Mouse (Mus musculus) hindbrain, postnatal 0 days (tissue): ENCODE data around the gene Csf2ra. TPM values are rescaled to one million over a fixed set of nuclear protein-coding genes. Genes with fewer than 3 reads are reported as not detected.
A peak's percentile ranks its signal among the peaks of the same experiment; 100 is the strongest.

Source experiments
- ATAC-seq: fragments of 200-750 bp; cut with Nextera tagmentation; 2 replicates; pipeline ENCODE4 v1.8.0; 2017; ENCODE audit warnings: mild to moderate bottlenecking, moderate TSS enrichment, moderate library complexity
- DNase-seq: peaks from one replicate; pipeline ENCODE4 v3.0.0-alpha.2; 2015; ENCODE audit warnings: low spot score
- H3K27ac ChIP-seq: fragments of 300-500 bp; sonication (generic); 2 replicates; pipeline ENCODE4 v1.5.1; 2014; ENCODE audit warnings: mild to moderate bottlenecking
- H3K27me3 ChIP-seq: fragments of 300-500 bp; sonication (generic); 2 replicates; pipeline ENCODE4 v1.6.1; 2014; ENCODE audit warnings: low read length, mixed read lengths; ENCODE audit not compliant: insufficient read depth
- H3K36me3 ChIP-seq: fragments of 300-500 bp; sonication (generic); 2 replicates; pipeline ENCODE4 v1.6.1; 2014; ENCODE audit warnings: low read length, mixed read lengths; ENCODE audit not compliant: insufficient read depth
- H3K4me1 ChIP-seq: fragments of 300-500 bp; sonication (generic); 2 replicates; pipeline ENCODE4 v1.6.1; 2014; ENCODE audit warnings: antibody characterized with exemption, low read length, mixed read lengths; ENCODE audit not compliant: insufficient read depth
- H3K4me2 ChIP-seq: fragments of 300-500 bp; sonication (generic); 2 replicates; pipeline ENCODE4 v1.6.1; 2014; ENCODE audit warnings: low read depth, mild to moderate bottlenecking, low read length, moderate library complexity, mixed read lengths
- H3K4me3 ChIP-seq: fragments of 300-500 bp; sonication (generic); 2 replicates; pipeline ENCODE4 v1.5.1; 2014; ENCODE audit warnings: low read length
- H3K9ac ChIP-seq: fragments of 300-500 bp; sonication (generic); replicated peaks from 2 replicates; pipeline ENCODE4 v1.6.1; 2014; ENCODE audit warnings: mild to moderate bottlenecking, low read length, moderate library complexity, mixed read lengths
- H3K9me3 ChIP-seq: fragments of 300-500 bp; sonication (generic); 2 replicates; pipeline ENCODE4 v1.6.1; 2016; ENCODE audit warnings: low read length, mixed read lengths
- CTCF ChIP-seq: IDR thresholded peaks from 2 replicates; pipeline ENCODE4 v1.5.1; 2016; ENCODE audit warnings: antibody characterized with exemption, control low read depth, low read depth
- WGBS: fragments of 180-500 bp; shearing (Covaris S2); extraction: QIAGEN DNeasy Blood & Tissue Kit; methylation state at CpG from one replicate; pipeline ENCODE4 v1.1.7; 2014; 5-methylcytosine and 5-hydroxymethylcytosine counted together
- polyA plus RNA-seq: library from polyadenylated mRNA; unstranded; fragments of >200 nt; fragmentation: Nextera tagmentation; extraction: Ambion mirVana; gene quantifications from 2 replicates; pipeline ENCODE4 v1.2.1, GENCODE M21; 2015
- total RNA-seq: library from RNA; depleted of rRNA; stranded (reverse); fragments of >200 nt; gene quantifications from 2 replicates; pipeline ENCODE4 v1.2.3, GENCODE M21; 2014

Csf2ra gene
- total and polyA plus RNA-seq, 2 experiments from 2014 or later, result 39.6 to 44.1 TPM

- no peaks in the 10 kb centered on the region for H3K9me3 ChIP-seq
- H3K4me2 ChIP-seq, result no peak overlapping the region
- H3K36me3 ChIP-seq, result no peaks in the 10 kb centered on the region
- WGBS, result 73% methylated on average over 5 of the region's 5 CpGs
- H3K27me3 ChIP-seq, result no peaks in the 10 kb centered on the region
- no peak for ATAC-seq
- H3K4me1 ChIP-seq, result no peaks in the 10 kb centered on the region
- H3K27ac ChIP-seq, result no peak overlapping the region
- no peak overlapping the region for H3K9ac ChIP-seq
- no peak overlapping the region for H3K4me3 ChIP-seq
- no peak for DNase-seq
- no peak for TF ChIP-seq CTCF
Observed at GRCm38 (mm10) chr19:61244721-61245436, 16.6 kb upstream of the Csf2ra start.

DNA sequence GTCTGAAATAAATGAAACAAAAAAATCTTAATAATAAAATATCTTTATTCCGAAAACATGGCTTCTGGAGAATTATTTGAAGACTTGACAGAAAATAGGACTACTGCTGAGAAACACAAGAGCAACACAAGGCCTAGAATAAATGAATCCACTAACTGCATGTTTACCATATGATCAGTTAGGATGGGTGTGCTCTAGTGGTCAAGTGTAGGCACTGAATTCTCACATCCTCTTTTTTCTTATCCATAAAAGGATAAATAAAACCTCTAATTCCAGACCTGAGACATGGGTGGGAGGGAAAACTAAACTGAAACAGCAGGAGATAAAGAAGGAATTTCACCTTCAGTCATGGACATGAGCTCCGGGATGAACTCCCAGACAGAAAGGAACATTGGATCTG, 9.7 kb upstream of the Csf2ra start:
- Histone ChIP-seq H3K36me3 (no peaks in the 10 kb centered on the region), H3K4me2 (no peak overlapping the region), H3K4me3 (no peak overlapping the region), H3K4me1 (no peaks in the 10 kb centered on the region), H3K27me3 (no peaks in the 10 kb centered on the region), H3K27ac (no peak overlapping the region), H3K9ac (no peak overlapping the region), H3K9me3 (no peaks in the 10 kb centered on the region)
- TF ChIP-seq CTCF, result no peak
- 80% methylated on average over 2 of the region's 2 CpGs for WGBS
- no peak for ATAC-seq
- no peak for DNase-seq

GRCm38 (mm10) chr19:61234532-61234931, 6.3 kb upstream of the Csf2ra start:
- H3K4me1 ChIP-seq, result no peaks in the 10 kb centered on the region
- no peaks in the 10 kb centered on the region for H3K36me3 ChIP-seq
- no peak overlapping the region for H3K4me3 ChIP-seq
- WGBS, result 63% methylated on average over 5 of the region's 5 CpGs
- DNase-seq, result no peak
- H3K9me3 ChIP-seq, result no peaks in the 10 kb centered on the region
- H3K27ac ChIP-seq, result no peak overlapping the region
- no peaks in the 10 kb centered on the region for H3K27me3 ChIP-seq
- ATAC-seq, result no peak
- H3K9ac ChIP-seq, result no peak overlapping the region
- TF ChIP-seq CTCF, result no peak
- H3K4me2 ChIP-seq, result no peak overlapping the region

GRCm38 (mm10) chr19:61226928-61227854, 1.0 kb downstream of the Csf2ra start:
- H3K4me2 ChIP-seq, result peak overlapping the region; percentile 56
- H3K27ac ChIP-seq, result peak overlapping the region; percentile 88
- H3K9me3 ChIP-seq, result no peaks in the 10 kb centered on the region
- DNase-seq (peak; percentile 95), ATAC-seq (peak; percentile 90)
- peak overlapping the region; percentile 43 for H3K4me3 ChIP-seq
- H3K27me3 ChIP-seq, result no peaks in the 10 kb centered on the region
- 0 out of 2 replicates have a peak, but pooled peaks cover 6% of the 10 kb centered on the region for H3K4me1 ChIP-seq
- H3K36me3 ChIP-seq, result no peaks in the 10 kb centered on the region
- H3K9ac ChIP-seq, result peak overlapping the region; percentile 47
- TF ChIP-seq CTCF, result peak; percentile 1; the same call in 1 of the 2 replicates
- 5% methylated on average over 70 of the region's 71 CpGs for WGBS

- H3K9me3 ChIP-seq, result no peaks in the 10 kb centered on the region
- 3% methylated on average over 69 of the region's 71 CpGs for WGBS
- H3K27me3 ChIP-seq, result no peaks in the 10 kb centered on the region
- peak overlapping the region; percentile 43 for H3K4me3 ChIP-seq
- no peaks in the 10 kb centered on the region for H3K36me3 ChIP-seq
- H3K4me1 ChIP-seq, result 0 out of 2 replicates have a peak, but pooled peaks cover 6% of the 10 kb centered on the region
- H3K27ac ChIP-seq, result peak overlapping the region; percentile 88
- H3K4me2 ChIP-seq, result peak overlapping the region; percentile 56
- peak; percentile 29; the same call in 1 of the 2 replicates for TF ChIP-seq CTCF
- ATAC-seq (peak; percentile 62), DNase-seq (peak; percentile 95)
- H3K9ac ChIP-seq, result peak overlapping the region; percentile 47
Observed at GRCm38 (mm10) chr19:61226401-61226927, 1.8 kb downstream of the Csf2ra start.

- Histone ChIP-seq H3K9ac (peak overlapping the region; percentile 47), H3K9me3 (no peaks in the 10 kb centered on the region), H3K27ac (peak overlapping the region; percentile 88), H3K4me3 (peak overlapping the region; percentile 43), H3K4me1 (0 out of 2 replicates have a peak, but pooled peaks cover 6% of the 10 kb centered on the region), H3K36me3 (no peaks in the 10 kb centered on the region), H3K4me2 (peak overlapping the region; percentile 56), H3K27me3 (no peaks in the 10 kb centered on the region)
- TF ChIP-seq CTCF, result no peak
- WGBS, result 6% methylated on average over 67 of the region's 70 CpGs
- DNase-seq, result peak; percentile 96
- peak; percentile 68 for ATAC-seq
Observed at GRCm38 (mm10) chr19:61225526-61226400, 2.5 kb downstream of the Csf2ra start.
